In the genomic region with DNA sequence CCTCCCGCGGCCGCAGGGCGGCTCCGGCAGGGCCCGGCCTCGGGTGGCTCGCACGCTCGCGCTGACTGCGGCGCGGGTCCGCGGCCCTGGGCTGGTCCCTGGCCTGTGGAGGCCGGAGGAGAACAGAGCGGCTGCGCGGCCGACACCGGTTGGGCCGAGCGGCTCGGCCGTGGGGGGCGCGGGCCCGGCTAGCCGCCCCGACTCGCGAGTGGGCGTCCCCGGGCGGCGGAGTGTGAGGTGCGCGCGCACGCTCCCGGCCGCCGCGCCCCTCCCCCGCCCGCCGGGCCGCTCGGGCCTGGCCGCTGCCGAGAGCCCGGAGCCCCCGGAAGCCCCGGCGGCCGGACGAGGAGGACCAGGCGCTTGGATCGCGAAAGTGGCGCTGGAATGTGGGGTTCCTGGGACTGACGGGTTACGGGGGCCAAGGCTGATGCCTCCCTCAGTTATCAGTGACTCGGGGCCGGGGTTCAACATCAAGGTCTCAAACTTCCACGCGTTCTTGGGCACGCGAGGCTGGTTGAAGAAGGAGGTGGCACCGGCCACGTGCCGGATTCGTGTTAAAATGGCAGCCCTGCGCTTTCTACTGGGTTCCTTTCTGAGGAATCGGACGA, we compare ENCODE assay signal across 8 mouse cellular contexts. TPM values are rescaled to one million over a fixed set of nuclear protein-coding genes. Genes with fewer than 3 reads are reported as not detected.
DNase-seq lines count a peak whose midpoint lies in the region; ATAC-seq and TF ChIP-seq lines count a peak whose summit lies in the region.

No protein-coding gene starts in this region.

- H3K4me1 ChIP-seq in heart, embryonic 13.5 days, result peaks cover 32% of the 10 kb centered on the region
- H3K4me1 ChIP-seq in kidney, postnatal 0 days (replicated peaks; ENCODE audit: insufficient read depth, low read length), result peaks cover 18% of the 10 kb centered on the region
- H3K4me1 ChIP-seq in liver, postnatal 0 days (ENCODE audit: insufficient read depth), result peaks cover 18% of the 10 kb centered on the region
- peaks cover 38% of the 10 kb centered on the region for H3K4me1 ChIP-seq in neural tube, embryonic 13.5 days (replicated peaks)

- peak; percentile 81 for TF ChIP-seq POLR2A in brain, embryonic 14.5 days (IDR thresholded peaks at IDR 0.05; ENCODE audit: borderline replicate concordance, extremely low read depth, insufficient read depth, insufficient read length, poor library complexity, severe bottlenecking)

- H3K9me3 ChIP-seq in heart, embryonic 13.5 days, result no peaks in the 10 kb centered on the region
- H3K9me3 ChIP-seq in kidney, postnatal 0 days (replicated peaks; ENCODE audit: low read length), result no peaks in the 10 kb centered on the region
- no peaks in the 10 kb centered on the region for H3K9me3 ChIP-seq in liver, postnatal 0 days (ENCODE audit: low read length)
- no peaks in the 10 kb centered on the region for H3K9me3 ChIP-seq in neural tube, embryonic 13.5 days

- H3K4me2 ChIP-seq in heart, embryonic 13.5 days, result peak overlapping the region; percentile 84
- H3K4me2 ChIP-seq in kidney, postnatal 0 days (ENCODE audit: low read length), result peak overlapping the region; percentile 88
- peak overlapping the region; percentile 83 for H3K4me2 ChIP-seq in liver, postnatal 0 days (ENCODE audit: low read depth, low read length)
- peak overlapping the region; percentile 79 for H3K4me2 ChIP-seq in neural tube, embryonic 13.5 days

- TF ChIP-seq EP300 in liver, postnatal 0 days (IDR thresholded peaks at IDR 0.05; ENCODE audit: low read depth), result no peak

- peaks cover 3% of the 10 kb centered on the region; the same call in 1 of the 2 replicates for H3K27me3 ChIP-seq in heart, embryonic 13.5 days (replicated peaks)
- no peaks in the 10 kb centered on the region for H3K27me3 ChIP-seq in kidney, postnatal 0 days (ENCODE audit: insufficient read depth, low read length)
- H3K27me3 ChIP-seq in liver, postnatal 0 days (ENCODE audit: insufficient read depth, low read length), result no peaks in the 10 kb centered on the region
- H3K27me3 ChIP-seq in neural tube, embryonic 13.5 days, result no peaks in the 10 kb centered on the region

- no peak for TF ChIP-seq CTCF in brain, embryonic 14.5 days (IDR thresholded peaks at IDR 0.05; ENCODE audit: borderline replicate concordance, extremely low read depth, insufficient read depth, insufficient read length)
- TF ChIP-seq CTCF in kidney, postnatal 0 days (IDR thresholded peaks at IDR 0.05; ENCODE audit: low read depth), result no peak
- TF ChIP-seq CTCF in liver, postnatal 0 days (IDR thresholded peaks at IDR 0.05; ENCODE audit: low read depth), result no peak

- H3K36me3 ChIP-seq in heart, embryonic 13.5 days, result no peaks in the 10 kb centered on the region
- no peaks in the 10 kb centered on the region for H3K36me3 ChIP-seq in kidney, postnatal 0 days (ENCODE audit: insufficient read depth, low read length)
- no peaks in the 10 kb centered on the region for H3K36me3 ChIP-seq in liver, postnatal 0 days (replicated peaks; ENCODE audit: insufficient read depth, low read length)
- no peaks in the 10 kb centered on the region for H3K36me3 ChIP-seq in neural tube, embryonic 13.5 days

- H3K27ac ChIP-seq in heart, embryonic 13.5 days (replicated peaks), result peak overlapping the region; percentile 98
- H3K27ac ChIP-seq in kidney, postnatal 0 days, result peak overlapping the region; percentile 96
- H3K27ac ChIP-seq in liver, postnatal 0 days (ENCODE audit: low read depth), result peak overlapping the region; percentile 98
- H3K27ac ChIP-seq in neural tube, embryonic 13.5 days (replicated peaks), result peak overlapping the region; percentile 97

- ATAC-seq in CD4-positive, CD25-positive, alpha-beta regulatory T cell, adult 4 months, result peak; percentile 48
- peak; percentile 37 for ATAC-seq in erythroblast, adult 5-6 weeks (replicated peaks; ENCODE audit: low FRiP score, poor library complexity, severe bottlenecking)
- ATAC-seq in heart, embryonic 13.5 days (ENCODE audit: extremely low read depth, insufficient number of reproducible peaks, low FRiP score, low TSS enrichment), result peak; percentile 85
- peak; percentile 94 for ATAC-seq in kidney, postnatal 0 days (replicated peaks; ENCODE audit: low FRiP score, low read depth)
- peak; percentile 87 for ATAC-seq in liver, postnatal 0 days
- peak; percentile 91 for ATAC-seq in neural tube, embryonic 13.5 days (ENCODE audit: low read depth)

- peak; percentile 78 for DNase-seq in brain, embryonic 14.5 days (ENCODE audit: low read depth)
- peak; percentile 69 for DNase-seq in kidney, postnatal 0 days (ENCODE audit: low spot score)
- DNase-seq in liver, postnatal 0 days, result peak; percentile 83
- DNase-seq in testis, postnatal 10 days (ENCODE audit: low spot score), result peak; percentile 85

- H3K4me3 ChIP-seq in heart, embryonic 13.5 days, result peak overlapping the region; percentile 94
- H3K4me3 ChIP-seq in kidney, postnatal 0 days (replicated peaks; ENCODE audit: low read depth, low read length), result peak overlapping the region; percentile 89
- H3K4me3 ChIP-seq in liver, postnatal 0 days (ENCODE audit: low read depth, low read length), result peak overlapping the region; percentile 95
- peak overlapping the region; percentile 68 for H3K4me3 ChIP-seq in neural tube, embryonic 13.5 days

- WGBS in heart, embryonic 13.5 days, result under 1% methylated on average over 71 of the region's 77 CpGs
- WGBS in kidney, postnatal 0 days, result under 1% methylated on average over 44 of the region's 77 CpGs
- WGBS in liver, postnatal 0 days (ENCODE audit: insufficient replicate concordance), result under 1% methylated on average over 70 of the region's 77 CpGs
- WGBS in neural tube, embryonic 13.5 days, result under 1% methylated on average over 54 of the region's 77 CpGs

- peak overlapping the region; percentile 98 for H3K9ac ChIP-seq in heart, embryonic 13.5 days
- H3K9ac ChIP-seq in kidney, postnatal 0 days (ENCODE audit: low read depth, low read length), result peak overlapping the region; percentile 95
- H3K9ac ChIP-seq in liver, postnatal 0 days (replicated peaks), result peak overlapping the region; percentile 98
- peak overlapping the region; percentile 87 for H3K9ac ChIP-seq in neural tube, embryonic 13.5 days

RNA-seq across cellular contexts. Expression of gene Man1a2, which starts 0.6 kb away (rescaled TPM):
- 10 to 100 TPM; 19.8 to 38.9 TPM for polyA plus RNA-seq in CD4-positive, CD25-positive, alpha-beta regulatory T cell, adult 4 months (2017; shearing (Covaris generic))
- polyA plus RNA-seq in brain, embryonic 14.5 days (2012; rRNA removed), result 13.5 and 20.1 TPM in 2 replicates
- 5.6 and 6.1 TPM in 2 replicates for total RNA-seq in erythroblast, adult 5-6 weeks (2015; ENCODE audit: low replicate concordance)
- 30.0 and 31.8 TPM in 2 replicates for total RNA-seq in erythroblast, adult 5-6 weeks (2017; ENCODE audit: low replicate concordance)
- 46.7 and 54.2 TPM in 2 replicates for polyA plus RNA-seq in heart, embryonic 13.5 days (2015; fragmentation: Nextera tagmentation; extraction: Ambion mirVana)
- polyA plus RNA-seq in kidney, postnatal 0 days (2015; fragmentation: Nextera tagmentation; extraction: Ambion mirVana), result 89.7 and 93.2 TPM in 2 replicates
- polyA plus RNA-seq in liver, postnatal 0 days (2015; fragmentation: Nextera tagmentation; extraction: Ambion mirVana), result 37.7 and 40.4 TPM in 2 replicates
- polyA plus RNA-seq in neural tube, embryonic 13.5 days (2015; fragmentation: Nextera tagmentation; extraction: Ambion mirVana), result 40.9 and 47.1 TPM in 2 replicates

Comparison
In these comparisons a context has a peak if more than half of its experiments do, and no peak if none do; other contexts are left out.
1. Peak in every context shown above with its lines: DNase-seq, ATAC-seq, H3K4me3 ChIP-seq and H3K27ac ChIP-seq.
2. ATAC-seq: peak in every context shown above with its lines; median percentile 94 in kidney, postnatal 0 days; 91 in neural tube, embryonic 13.5 days; 87 in liver, postnatal 0 days; 85 in heart, embryonic 13.5 days; 48 in CD4-positive, CD25-positive, alpha-beta regulatory T cell, adult 4 months; 37 in erythroblast, adult 5-6 weeks.